Mouse (Mus musculus): ENCODE measurements around the gene 4833427G06Rik. TPM values are rescaled to one million over a fixed set of nuclear protein-coding genes. Genes with fewer than 3 reads are reported as not detected.

The 4833427G06Rik gene
- polyA plus RNA-seq, 1 experiment = not detected

DNA sequence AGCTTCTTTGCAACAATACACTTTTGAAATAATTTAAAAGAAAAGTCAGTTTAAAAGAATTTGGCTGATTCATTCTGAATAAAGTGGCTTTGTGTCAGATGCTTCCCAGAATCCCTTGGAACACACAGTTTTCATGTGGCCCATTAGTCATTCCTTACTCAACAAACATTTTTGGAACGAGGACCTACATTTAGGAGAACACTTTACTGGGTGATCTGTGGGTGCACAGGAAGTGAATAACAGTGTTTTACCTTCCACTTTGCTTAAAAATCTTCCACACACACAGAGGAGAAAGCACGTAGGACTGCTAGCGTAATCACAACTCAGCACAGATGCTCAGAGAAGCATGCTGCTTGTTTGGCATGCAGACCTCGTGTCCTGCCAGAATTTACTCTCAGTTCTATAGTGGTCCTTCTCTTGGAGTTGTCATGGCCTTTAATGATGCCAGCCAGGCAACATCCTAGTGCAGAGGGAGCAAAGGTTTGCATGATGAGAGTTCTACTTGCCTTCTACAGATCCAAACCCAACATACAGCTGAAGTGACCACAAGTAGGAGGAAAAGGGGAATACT lies 42.8 kb downstream of the 4833427G06Rik start:
- Histone ChIP-seq H3K4me3 (ENCODE audit: low read depth, low read length) (no peak overlapping the region), H3K36me3 (ENCODE audit: control insufficient read depth, insufficient read depth, low read length, poor library complexity, severe bottlenecking) (no peaks in the 10 kb centered on the region), H3K9me3 (replicated peaks; ENCODE audit: control insufficient read depth, insufficient read depth, low read length, poor library complexity, severe bottlenecking) (no peaks in the 10 kb centered on the region), H3K4me1 (ENCODE audit: control insufficient read depth, insufficient read depth, low read length) (no peaks in the 10 kb centered on the region), H3K27ac (ENCODE audit: insufficient read depth, low read length) (no peak overlapping the region), H3K27me3 (ENCODE audit: control insufficient read depth, insufficient read depth, low read length, poor library complexity, severe bottlenecking) (no peaks in the 10 kb centered on the region), H3K9ac (ENCODE audit: low read depth, poor library complexity, severe bottlenecking) (no peak overlapping the region)
- TF ChIP-seq EP300 (IDR thresholded peaks at IDR 0.05; ENCODE audit: insufficient read depth, low read depth, low read length) (no peak), CTCF (IDR thresholded peaks at IDR 0.05; ENCODE audit: low read depth, low read length) (no peak), POLR2A (IDR thresholded peaks at IDR 0.05; ENCODE audit: insufficient read depth, low read length) (no peak)

DNA sequence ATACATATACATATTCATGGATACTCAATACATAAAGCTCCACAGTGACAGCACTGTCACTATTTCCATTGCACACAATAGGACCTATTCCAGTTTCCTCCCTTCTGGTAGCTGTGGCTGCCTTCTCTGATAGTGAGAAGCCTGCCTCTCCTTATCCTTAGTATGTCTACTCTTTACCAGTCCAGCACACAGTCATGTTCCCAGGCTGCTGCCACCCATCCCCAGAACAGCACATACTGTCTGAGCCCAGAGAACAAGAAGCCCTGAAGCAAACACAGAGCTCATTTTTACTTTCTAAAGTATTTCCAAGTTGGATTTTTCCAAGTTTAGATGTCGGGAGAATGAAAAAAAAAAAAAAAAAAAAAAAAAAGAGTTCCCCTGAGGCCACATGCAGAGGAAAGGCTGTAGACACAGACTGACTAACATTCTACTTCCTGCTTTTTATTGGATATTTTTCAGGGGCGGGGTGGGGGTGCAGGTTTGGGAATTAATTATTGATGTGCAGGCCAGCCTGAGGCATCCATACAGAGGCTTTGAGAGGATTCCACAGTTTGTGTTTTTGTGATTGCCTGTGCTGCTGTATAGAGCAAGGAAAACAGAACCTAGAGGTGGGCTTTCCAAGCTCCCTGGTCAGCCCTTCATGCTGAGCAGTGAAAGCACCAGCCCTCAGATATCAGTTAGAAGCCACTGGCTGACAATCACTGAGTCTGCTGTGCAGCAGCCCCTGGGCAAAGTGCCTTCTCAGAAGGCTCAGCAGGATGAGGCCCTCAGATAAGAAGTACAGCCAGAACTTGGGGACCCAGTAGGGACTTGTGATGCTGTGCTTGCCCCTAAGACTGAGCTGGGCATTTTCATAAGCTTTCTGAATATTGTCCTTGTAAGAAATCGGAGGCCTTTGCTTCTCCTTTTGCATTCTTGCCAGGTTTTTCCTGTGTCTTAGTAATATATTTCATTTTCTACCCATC lies 45.2 kb downstream of the 4833427G06Rik start:
- H3K9ac ChIP-seq (ENCODE audit: low read depth, poor library complexity, severe bottlenecking) = no peak overlapping the region
- H3K9me3 ChIP-seq (replicated peaks; ENCODE audit: control insufficient read depth, insufficient read depth, low read length, poor library complexity, severe bottlenecking) = no peaks in the 10 kb centered on the region
- no peaks in the 10 kb centered on the region for H3K36me3 ChIP-seq (ENCODE audit: control insufficient read depth, insufficient read depth, low read length, poor library complexity, severe bottlenecking)
- no peaks in the 10 kb centered on the region for H3K27me3 ChIP-seq (ENCODE audit: control insufficient read depth, insufficient read depth, low read length, poor library complexity, severe bottlenecking)
- TF ChIP-seq CTCF (IDR thresholded peaks at IDR 0.05; ENCODE audit: low read depth, low read length) (no peak), EP300 (IDR thresholded peaks at IDR 0.05; ENCODE audit: insufficient read depth, low read depth, low read length) (no peak), POLR2A (IDR thresholded peaks at IDR 0.05; ENCODE audit: insufficient read depth, low read length) (no peak)
- no peaks in the 10 kb centered on the region for H3K4me1 ChIP-seq (ENCODE audit: control insufficient read depth, insufficient read depth, low read length)
- no peak overlapping the region for H3K4me3 ChIP-seq (ENCODE audit: low read depth, low read length)
- H3K27ac ChIP-seq (ENCODE audit: insufficient read depth, low read length) = no peak overlapping the region

- Histone ChIP-seq H3K4me1 (ENCODE audit: control insufficient read depth, insufficient read depth, low read length) (no peaks in the 10 kb centered on the region), H3K4me3 (ENCODE audit: low read depth, low read length) (no peak overlapping the region), H3K36me3 (ENCODE audit: control insufficient read depth, insufficient read depth, low read length, poor library complexity, severe bottlenecking) (no peaks in the 10 kb centered on the region), H3K27me3 (ENCODE audit: control insufficient read depth, insufficient read depth, low read length, poor library complexity, severe bottlenecking) (no peaks in the 10 kb centered on the region), H3K9me3 (replicated peaks; ENCODE audit: control insufficient read depth, insufficient read depth, low read length, poor library complexity, severe bottlenecking) (no peaks in the 10 kb centered on the region), H3K27ac (ENCODE audit: insufficient read depth, low read length) (no peak overlapping the region), H3K9ac (ENCODE audit: low read depth, poor library complexity, severe bottlenecking) (no peak overlapping the region)
- TF ChIP-seq EP300 (IDR thresholded peaks at IDR 0.05; ENCODE audit: insufficient read depth, low read depth, low read length) = no peak
- no peak for TF ChIP-seq POLR2A (IDR thresholded peaks at IDR 0.05; ENCODE audit: insufficient read depth, low read length)
- no peak for TF ChIP-seq CTCF (IDR thresholded peaks at IDR 0.05; ENCODE audit: low read depth, low read length)
Measured at GRCm38 (mm10) chr9:51052180-51052579, 49.7 kb downstream of the 4833427G06Rik start.

GRCm38 (mm10) chr9:51042136-51042535 lies 59.7 kb downstream of the 4833427G06Rik start:
- Histone ChIP-seq H3K4me1 (ENCODE audit: control insufficient read depth, insufficient read depth, low read length) (no peaks in the 10 kb centered on the region), H3K9ac (ENCODE audit: low read depth, poor library complexity, severe bottlenecking) (no peak overlapping the region), H3K27me3 (ENCODE audit: control insufficient read depth, insufficient read depth, low read length, poor library complexity, severe bottlenecking) (no peaks in the 10 kb centered on the region), H3K36me3 (ENCODE audit: control insufficient read depth, insufficient read depth, low read length, poor library complexity, severe bottlenecking) (no peaks in the 10 kb centered on the region), H3K9me3 (replicated peaks; ENCODE audit: control insufficient read depth, insufficient read depth, low read length, poor library complexity, severe bottlenecking) (no peaks in the 10 kb centered on the region), H3K4me3 (ENCODE audit: low read depth, low read length) (no peak overlapping the region), H3K27ac (ENCODE audit: insufficient read depth, low read length) (no peak overlapping the region)
- TF ChIP-seq CTCF (IDR thresholded peaks at IDR 0.05; ENCODE audit: low read depth, low read length) (no peak), EP300 (IDR thresholded peaks at IDR 0.05; ENCODE audit: insufficient read depth, low read depth, low read length) (no peak), POLR2A (IDR thresholded peaks at IDR 0.05; ENCODE audit: insufficient read depth, low read length) (no peak)

GRCm38 (mm10) chr9:51041491-51041980 lies 60.3 kb downstream of the 4833427G06Rik start:
- no peaks in the 10 kb centered on the region for H3K9me3 ChIP-seq (replicated peaks; ENCODE audit: control insufficient read depth, insufficient read depth, low read length, poor library complexity, severe bottlenecking)
- TF ChIP-seq CTCF (IDR thresholded peaks at IDR 0.05; ENCODE audit: low read depth, low read length) (no peak), EP300 (IDR thresholded peaks at IDR 0.05; ENCODE audit: insufficient read depth, low read depth, low read length) (no peak), POLR2A (IDR thresholded peaks at IDR 0.05; ENCODE audit: insufficient read depth, low read length) (no peak)
- no peaks in the 10 kb centered on the region for H3K4me1 ChIP-seq (ENCODE audit: control insufficient read depth, insufficient read depth, low read length)

More at GRCm38 (mm10) chr9:51041491-51041980, 60.3 kb downstream of the 4833427G06Rik start:
- H3K9ac ChIP-seq (ENCODE audit: low read depth, poor library complexity, severe bottlenecking) = no peak overlapping the region
- no peaks in the 10 kb centered on the region for H3K36me3 ChIP-seq (ENCODE audit: control insufficient read depth, insufficient read depth, low read length, poor library complexity, severe bottlenecking)
- H3K4me3 ChIP-seq (ENCODE audit: low read depth, low read length) = no peak overlapping the region
- no peaks in the 10 kb centered on the region for H3K27me3 ChIP-seq (ENCODE audit: control insufficient read depth, insufficient read depth, low read length, poor library complexity, severe bottlenecking)
- no peak overlapping the region for H3K27ac ChIP-seq (ENCODE audit: insufficient read depth, low read length)
